Mouse (Mus musculus) olfactory bulb, adult 2 months (tissue): ENCODE results near the gene Ifitm10.

Source experiments
- CTCF ChIP-seq: fragments of 200-500 bp; IDR thresholded peaks from 2 replicates; pipeline ENCODE4 v1.5.1; 2012; ENCODE audit warnings: low read depth, mild to moderate bottlenecking, low read length, moderate library complexity; ENCODE audit not compliant: insufficient read depth
- POLR2A ChIP-seq: fragments of 200-500 bp; IDR thresholded peaks from 2 replicates; pipeline ENCODE4 v1.6.1; 2012; ENCODE audit warnings: mild to moderate bottlenecking, low read depth, low read length, moderate library complexity; ENCODE audit not compliant: insufficient read depth

DNA sequence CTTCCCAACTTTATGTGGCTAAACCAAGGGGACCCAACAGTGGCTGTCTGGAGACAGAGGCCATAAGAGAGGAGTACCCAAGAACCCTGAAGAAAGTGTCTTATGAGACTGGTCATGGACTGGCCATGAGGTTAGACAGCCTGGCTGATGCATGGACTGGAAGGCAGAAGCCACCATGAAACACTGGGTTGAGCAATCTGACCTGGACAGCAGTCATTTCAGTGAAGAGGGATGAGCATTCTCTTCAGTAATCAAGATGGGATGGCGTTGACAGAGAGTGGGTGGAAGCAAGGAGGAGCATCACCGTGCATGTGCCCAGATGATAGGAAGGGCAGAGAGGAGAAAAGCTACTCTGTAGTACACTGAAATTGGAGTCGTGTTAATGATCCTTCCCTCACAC is 17.6 kb upstream of the Ifitm10 start:
- no peak for TF ChIP-seq CTCF
- no peak for TF ChIP-seq POLR2A
